8 mouse cellular contexts compared by ENCODE assay signal in genomic region chr14:105892941-105893622, GRCm38 (mm10). TPM values are rescaled to one million over a fixed set of nuclear protein-coding genes. Genes with fewer than 3 reads are reported as not detected.
A peak's percentile ranks its signal among the peaks of the same experiment; 100 is the strongest.
DNase-seq lines count a peak whose midpoint lies in the region; ATAC-seq and TF ChIP-seq lines count a peak whose summit lies in the region.

No protein-coding gene starts in this region.

- WGBS in lung, embryonic 14.5 days, result 49% methylated on average over 24 of the region's 24 CpGs
- WGBS in lung, embryonic 16.5 days, result 44% methylated on average over 24 of the region's 24 CpGs

- peak overlapping the region; percentile 90 for H3K4me3 ChIP-seq in lung, embryonic 14.5 days (ENCODE audit: low read depth, low read length)
- peak overlapping the region; percentile 92 for H3K4me3 ChIP-seq in lung, embryonic 16.5 days (ENCODE audit: low read length)

- peak overlapping the region; percentile 98 for H3K4me2 ChIP-seq in lung, embryonic 14.5 days
- peak overlapping the region; percentile 72 for H3K4me2 ChIP-seq in lung, embryonic 16.5 days (ENCODE audit: low read depth, low read length)

- peak overlapping the region; percentile 98 for H3K9ac ChIP-seq in lung, embryonic 14.5 days
- peak overlapping the region; percentile 92 for H3K9ac ChIP-seq in lung, embryonic 16.5 days (ENCODE audit: low read length)

- H3K27me3 ChIP-seq in lung, embryonic 14.5 days (ENCODE audit: insufficient read depth, low read length), result no peaks in the 10 kb centered on the region
- H3K27me3 ChIP-seq in lung, embryonic 16.5 days (ENCODE audit: control insufficient read depth, insufficient read depth, low read depth, low read length), result no peaks in the 10 kb centered on the region

- no peak for ATAC-seq in lung, embryonic 14.5 days (ENCODE audit: insufficient read depth)
- ATAC-seq in lung, embryonic 16.5 days (ENCODE audit: low read depth), result no peak

- no peaks in the 10 kb centered on the region for H3K9me3 ChIP-seq in lung, embryonic 14.5 days (ENCODE audit: low read depth, low read length)
- no peaks in the 10 kb centered on the region for H3K9me3 ChIP-seq in lung, embryonic 16.5 days (ENCODE audit: control insufficient read depth, low read length)

- no peak for DNase-seq in lung, embryonic 14.5 days
- DNase-seq in lung, postnatal 25 days (ENCODE audit: low spot score), result no peak
- peak; percentile 50 to 66 for DNase-seq in cerebellum, postnatal 36 days
- DNase-seq in heart, adult 9 months (ENCODE audit: low spot score in 2 of 2), result peak; percentile 12 to 14
- peak; percentile 27 for DNase-seq in kidney, postnatal 14 days
- peak; percentile 41 to 59 for DNase-seq in right cerebral cortex, adult 2 months (ENCODE audit: low spot score in 2 of 2)
- no peak for DNase-seq in thymus, postnatal 36 days

- peaks cover 16% of the 10 kb centered on the region; the same call in 1 of the 2 replicates for H3K4me1 ChIP-seq in lung, embryonic 14.5 days (ENCODE audit: insufficient read depth)
- peaks cover 31% of the 10 kb centered on the region for H3K4me1 ChIP-seq in lung, embryonic 16.5 days (replicated peaks; ENCODE audit: control insufficient read depth, insufficient read depth, low read length)

- no peak for TF ChIP-seq CTCF in lung, embryonic 14.5 days (IDR thresholded peaks at IDR 0.05; ENCODE audit: low read depth)

- H3K27ac ChIP-seq in lung, embryonic 14.5 days (ENCODE audit: low read depth), result peak overlapping the region; percentile 65; the same call in 1 of the 2 replicates
- H3K27ac ChIP-seq in lung, embryonic 16.5 days (ENCODE audit: low read length), result peak overlapping the region; percentile 55

- peaks cover 26% of the 10 kb centered on the region for H3K36me3 ChIP-seq in lung, embryonic 14.5 days (ENCODE audit: insufficient read depth)
- H3K36me3 ChIP-seq in lung, embryonic 16.5 days (ENCODE audit: control insufficient read depth, insufficient read depth, low read length), result peaks cover 7% of the 10 kb centered on the region; the same call in 1 of the 2 replicates

RNA-seq across cellular contexts. Expression of gene Spry2, which starts 3.5 kb away (rescaled TPM):
- 43.6 and 46.6 TPM in 2 replicates for polyA plus RNA-seq in lung, embryonic 14.5 days (2014; fragmentation: Nextera tagmentation; extraction: Ambion mirVana)
- 52.1 and 61.7 TPM in 2 replicates for polyA plus RNA-seq in lung, embryonic 16.5 days (2015; fragmentation: Nextera tagmentation; extraction: Ambion mirVana)

Comparison
In these comparisons a context has a peak if more than half of its experiments do, and no peak if none do; other contexts are left out.
1. DNase-seq: peak in cerebellum, postnatal 36 days (2 of 2), heart, adult 9 months (2 of 2), kidney, postnatal 14 days (single experiment) and right cerebral cortex, adult 2 months (2 of 2); none in lung, embryonic 14.5 days (single experiment), lung, postnatal 25 days (single experiment) and thymus, postnatal 36 days (0 of 2).